In the genomic region with DNA sequence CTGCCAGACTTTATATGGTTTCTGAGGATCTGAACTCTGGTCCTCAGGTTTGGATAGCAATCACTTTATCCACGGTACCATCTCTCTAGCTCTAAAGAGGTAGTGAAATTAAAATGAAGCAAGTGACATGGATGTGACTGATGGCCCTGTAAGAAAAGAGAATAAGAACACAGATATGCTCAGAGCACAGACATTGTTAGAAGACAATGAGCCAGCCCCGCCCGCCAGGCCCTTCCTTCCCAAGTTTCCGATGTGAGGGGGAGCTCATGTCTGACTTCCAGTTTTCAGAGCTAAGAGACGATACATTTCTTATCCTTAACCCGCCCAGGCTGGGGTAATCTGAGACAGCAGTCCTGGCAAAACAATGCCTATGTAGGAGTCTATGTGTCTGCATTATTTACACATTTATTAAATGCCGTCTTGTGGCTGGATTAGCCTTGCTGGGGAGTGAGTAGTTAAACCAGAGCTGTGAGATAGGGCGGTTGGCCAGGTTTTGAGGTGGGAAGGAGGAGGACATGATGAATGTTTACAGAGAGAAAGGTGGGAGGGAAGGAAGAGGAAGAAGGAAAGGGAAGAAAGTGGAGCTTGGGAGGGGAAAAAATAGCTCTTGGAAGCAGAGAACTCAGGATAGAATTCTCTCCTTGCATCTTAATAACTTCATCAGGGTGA, we compare ENCODE assay signal across 14 mouse cellular contexts.
A peak's percentile ranks its signal among the peaks of the same experiment; 100 is the strongest.
DNase-seq lines count a peak whose midpoint lies in the region; ATAC-seq and TF ChIP-seq lines count a peak whose summit lies in the region.
"Had no signal": no experiment of that assay in that cellular context is flagged by ENCODE, and none has a peak within 500 bp of the region (broad histone marks: within the 10 kb centered on the region; RNA-seq: fewer than 3 reads in every experiment).

No protein-coding gene starts in this region.

- no peaks in the 10 kb centered on the region for H3K9me3 ChIP-seq in lung, embryonic 14.5 days (ENCODE audit: low read depth, low read length)
- no peaks in the 10 kb centered on the region for H3K9me3 ChIP-seq in kidney, embryonic 16.5 days (ENCODE audit: low read length)
- H3K9me3 ChIP-seq: midbrain, embryonic 12.5 days had no signal

- TF ChIP-seq POLR2A in lung, adult 2 months (IDR thresholded peaks at IDR 0.05; ENCODE audit: borderline replicate concordance, extremely low read depth, low read depth, low read length) = no peak
- TF ChIP-seq POLR2A in thymus, adult 2 months (IDR thresholded peaks at IDR 0.05; ENCODE audit: control insufficient read depth, extremely low read depth, insufficient read depth, low read length, poor library complexity) = no peak

- H3K27me3 ChIP-seq in lung, embryonic 14.5 days (ENCODE audit: insufficient read depth, low read length) = no peaks in the 10 kb centered on the region
- no peaks in the 10 kb centered on the region for H3K27me3 ChIP-seq in kidney, embryonic 16.5 days (ENCODE audit: insufficient read depth, low read length)
- no peaks in the 10 kb centered on the region for H3K27me3 ChIP-seq in thymus, adult 2 months (ENCODE audit: control insufficient read depth, insufficient read depth, low read length)

- no peak for TF ChIP-seq CTCF in gastrocnemius, adult 2 months (IDR thresholded peaks at IDR 0.05)
- no peak for TF ChIP-seq CTCF in lung, embryonic 14.5 days (IDR thresholded peaks at IDR 0.05; ENCODE audit: low read depth)
- no peak for TF ChIP-seq CTCF in lung, adult 2 months (IDR thresholded peaks at IDR 0.05; ENCODE audit: insufficient read depth, low read length)
- TF ChIP-seq CTCF in thymus, adult 2 months (IDR thresholded peaks at IDR 0.05; ENCODE audit: borderline replicate concordance, control insufficient read depth, extremely low read depth, insufficient read depth, low read length, poor library complexity) = no peak

- no peak overlapping the region for H3K4me2 ChIP-seq in lung, embryonic 14.5 days
- H3K4me2 ChIP-seq in kidney, embryonic 16.5 days (replicated peaks; ENCODE audit: low read depth, low read length) = no peak overlapping the region
- H3K4me2 ChIP-seq: liver, embryonic 11.5 days; midbrain, embryonic 12.5 days had no signal

- ATAC-seq in lung, embryonic 14.5 days (ENCODE audit: insufficient read depth) = no peak
- 0 out of 2 replicates have a peak, but pooled peaks have one; percentile 27 for ATAC-seq in kidney, embryonic 16.5 days (ENCODE audit: low FRiP score, low TSS enrichment)
- ATAC-seq: activated CD4-positive, CD25-positive, alpha-beta regulatory T cell, adult 4 months had no signal

- no peak overlapping the region for H3K9ac ChIP-seq in lung, embryonic 14.5 days
- H3K9ac ChIP-seq in kidney, embryonic 16.5 days (replicated peaks; ENCODE audit: low read length) = no peak overlapping the region
- H3K9ac ChIP-seq: midbrain, embryonic 12.5 days had no signal

- H3K4me1 ChIP-seq in lung, embryonic 14.5 days (ENCODE audit: insufficient read depth) = 0 out of 2 replicates have a peak, but pooled peaks cover 3% of the 10 kb centered on the region
- H3K4me1 ChIP-seq in lung, adult 2 months (ENCODE audit: control insufficient read depth, insufficient read depth, low read length) = peaks cover 14% of the 10 kb centered on the region
- H3K4me1 ChIP-seq in kidney, embryonic 16.5 days (ENCODE audit: insufficient read depth, low read length) = peaks cover 18% of the 10 kb centered on the region
- H3K4me1 ChIP-seq in thymus, adult 2 months (replicated peaks; ENCODE audit: control insufficient read depth, insufficient read depth, low read length) = no peaks in the 10 kb centered on the region

- H3K4me3 ChIP-seq in gastrocnemius, adult 2 months = no peak overlapping the region
- no peak overlapping the region for H3K4me3 ChIP-seq in lung, embryonic 14.5 days (ENCODE audit: low read depth, low read length)
- H3K4me3 ChIP-seq in lung, adult 2 months (replicated peaks; ENCODE audit: extremely low read depth, low read depth, low read length) = no peak overlapping the region
- no peak overlapping the region for H3K4me3 ChIP-seq in kidney, embryonic 16.5 days (ENCODE audit: low read length)
- no peak overlapping the region for H3K4me3 ChIP-seq in thymus, adult 2 months (ENCODE audit: control insufficient read depth, insufficient read depth, low read length)
- H3K4me3 ChIP-seq: midbrain, embryonic 12.5 days had no signal

- DNase-seq in gastrocnemius, adult 2 months = no peak
- no peak for DNase-seq in gastrocnemius, postnatal 36 days
- DNase-seq in lung, embryonic 14.5 days = peak; percentile 35
- DNase-seq in lung, adult 2 months = no peak
- peak; percentile 39 for DNase-seq in lung, postnatal 25 days (ENCODE audit: low spot score)
- DNase-seq in gastrocnemius, postnatal 14 days = no peak
- DNase-seq in thymus, adult 2 months = no peak
- DNase-seq: cerebellum, postnatal 36 days; thymus, postnatal 25 days had no signal

- H3K36me3 ChIP-seq in lung, embryonic 14.5 days (ENCODE audit: insufficient read depth) = no peaks in the 10 kb centered on the region
- H3K36me3 ChIP-seq in kidney, embryonic 16.5 days (ENCODE audit: insufficient read depth, low read length) = no peaks in the 10 kb centered on the region
- no peaks in the 10 kb centered on the region for H3K36me3 ChIP-seq in thymus, adult 2 months (ENCODE audit: control insufficient read depth, insufficient read depth, low read length)
- H3K36me3 ChIP-seq: G1E; midbrain, embryonic 12.5 days had no signal

- 44% methylated on average over 8 of the region's 8 CpGs for WGBS in lung, embryonic 14.5 days
- 51% methylated on average over 8 of the region's 8 CpGs for WGBS in lung, adult 2 months
- WGBS in kidney, embryonic 16.5 days = 37% methylated on average over 8 of the region's 8 CpGs
- 93% methylated on average over 8 of the region's 8 CpGs for WGBS in thymus, adult 2 months

- intact Hi-C loops in gastrocnemius, adult 2 months (cut with DNase I) = no loop called here
- intact Hi-C loops in gastrocnemius, postnatal 36 days (cut with DNase I) = no loop called here
- intact Hi-C loops in gastrocnemius, postnatal 14 days (cut with DNase I; ENCODE audit: low total_unique reads) = no loop called here

- H3K27ac ChIP-seq in gastrocnemius, adult 2 months = peak overlapping the region; percentile 76; the same call in 1 of the 2 replicates
- no peak overlapping the region for H3K27ac ChIP-seq in lung, embryonic 14.5 days (ENCODE audit: low read depth)
- H3K27ac ChIP-seq in kidney, embryonic 16.5 days (ENCODE audit: low read length) = peak overlapping the region; percentile 19; the same call in 1 of the 2 replicates
- no peak overlapping the region for H3K27ac ChIP-seq in thymus, adult 2 months (ENCODE audit: control insufficient read depth, insufficient read depth, low read length)
- H3K27ac ChIP-seq: midbrain, embryonic 12.5 days had no signal

Comparison
In these comparisons a context has a peak if more than half of its experiments do, and no peak if none do; other contexts are left out.
1. DNase-seq: peak in lung, embryonic 14.5 days (single experiment) and lung, postnatal 25 days (single experiment); none in gastrocnemius, adult 2 months (single experiment), gastrocnemius, postnatal 36 days (0 of 2), lung, adult 2 months (single experiment), gastrocnemius, postnatal 14 days (single experiment) and thymus, adult 2 months (single experiment).
2. H3K27ac ChIP-seq: peak in gastrocnemius, adult 2 months (single experiment) and kidney, embryonic 16.5 days (single experiment); none in lung, embryonic 14.5 days (single experiment) and thymus, adult 2 months (single experiment).